Mouse (Mus musculus) heart, embryonic 16.5 days (tissue): ENCODE results near the gene Slc4a4. TPM values are rescaled to one million over a fixed set of nuclear protein-coding genes. Genes with fewer than 3 reads are reported as not detected.

ENCODE experiments used
- ATAC-seq: fragments of 200-750 bp; cut with Nextera tagmentation; replicated peaks from 2 replicates; pipeline ENCODE4 v1.8.0; 2017; ENCODE audit warnings: moderate number of reproducible peaks; ENCODE audit not compliant: insufficient read depth, low FRiP score; ENCODE audit errors: extremely low read depth
- H3K27ac ChIP-seq: fragments of 300-500 bp; sonication (generic); 2 replicates; pipeline ENCODE4 v1.5.1; 2014; ENCODE audit warnings: mild to moderate bottlenecking, low read length, control low read depth, moderate library complexity
- H3K27me3 ChIP-seq: fragments of 300-500 bp; sonication (generic); 2 replicates; pipeline ENCODE4 v1.6.1; 2014; ENCODE audit warnings: low read length, mixed read lengths; ENCODE audit not compliant: control insufficient read depth, insufficient read depth
- H3K36me3 ChIP-seq: fragments of 300-500 bp; sonication (generic); 2 replicates; pipeline ENCODE4 v1.6.1; 2014; ENCODE audit not compliant: control insufficient read depth, insufficient read depth
- H3K4me1 ChIP-seq: fragments of 300-500 bp; sonication (generic); 2 replicates; pipeline ENCODE4 v1.6.1; 2014; ENCODE audit warnings: low read length, mixed read lengths; ENCODE audit not compliant: control insufficient read depth, insufficient read depth
- H3K4me2 ChIP-seq: fragments of 300-500 bp; sonication (generic); 2 replicates; pipeline ENCODE4 v1.6.1; 2014; ENCODE audit warnings: low read depth, mild to moderate bottlenecking, control low read depth, low read length
- H3K4me3 ChIP-seq: fragments of 300-500 bp; sonication (generic); 2 replicates; pipeline ENCODE4 v1.5.1; 2014; ENCODE audit warnings: mild to moderate bottlenecking, control low read depth, low read length
- H3K9ac ChIP-seq: fragments of 300-500 bp; sonication (generic); 2 replicates; pipeline ENCODE4 v1.6.1; 2014; ENCODE audit warnings: low read length, control low read depth
- H3K9me3 ChIP-seq: fragments of 300-500 bp; sonication (generic); replicated peaks from 2 replicates; pipeline ENCODE4 v1.6.1; 2016; ENCODE audit warnings: low read length; ENCODE audit not compliant: control insufficient read depth
- WGBS: fragments of 180-500 bp; shearing (Covaris S2); extraction: QIAGEN DNeasy Blood & Tissue Kit; methylation state at CpG from one replicate; pipeline ENCODE4 v1.1.7; 2014; 5-methylcytosine and 5-hydroxymethylcytosine counted together
- polyA plus RNA-seq: library from polyadenylated mRNA; unstranded; fragments of >200 nt; fragmentation: Nextera tagmentation; extraction: Ambion mirVana; gene quantifications from 2 replicates; pipeline ENCODE4 v1.2.1, GENCODE M21; 2015

Gene Slc4a4
- polyA plus RNA-seq, 1 experiment from 2014 or later: 2.8 TPM

- ATAC-seq: no peak
- no peak overlapping the region; the same call in 1 of the 2 replicates for H3K9ac ChIP-seq
- H3K4me1 ChIP-seq: peaks cover 26% of the 10 kb centered on the region
- peak overlapping the region; percentile 75 for H3K4me2 ChIP-seq
- H3K9me3 ChIP-seq: no peaks in the 10 kb centered on the region
- H3K4me3 ChIP-seq: peak overlapping the region; percentile 67
- no peaks in the 10 kb centered on the region for H3K36me3 ChIP-seq
- no peak overlapping the region for H3K27ac ChIP-seq
- no peaks in the 10 kb centered on the region for H3K27me3 ChIP-seq
- WGBS: 46% methylated on average over 5 of the region's 5 CpGs
These were observed 674 bp upstream of the Slc4a4 start for GRCm38 (mm10) chr5:88885944-88886343.

DNA sequence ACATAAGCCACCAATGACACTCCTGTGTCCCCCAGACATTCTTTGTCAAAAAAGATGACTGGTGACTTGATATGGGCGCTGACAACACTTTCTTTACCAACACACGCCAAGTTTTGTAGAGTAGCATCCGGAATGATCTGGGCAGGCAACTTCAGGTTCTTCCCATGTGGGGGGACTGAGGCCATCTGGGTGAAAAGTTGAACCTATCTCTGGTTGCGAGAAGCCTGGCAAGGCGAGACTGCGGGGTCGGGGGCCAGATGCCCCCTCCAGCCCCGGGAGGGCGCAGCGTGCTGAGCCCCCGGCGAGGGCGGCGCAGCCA lies 310 bp upstream of the Slc4a4 start:
- Histone ChIP-seq H3K9me3 (no peaks in the 10 kb centered on the region), H3K27ac (peak overlapping the region; percentile 41; the same call in 1 of the 2 replicates), H3K36me3 (no peaks in the 10 kb centered on the region), H3K9ac (peak overlapping the region; percentile 79), H3K4me3 (peak overlapping the region; percentile 67), H3K4me1 (peaks cover 26% of the 10 kb centered on the region), H3K27me3 (no peaks in the 10 kb centered on the region), H3K4me2 (peak overlapping the region; percentile 75)
- 1% methylated on average over 14 of the region's 14 CpGs for WGBS
- ATAC-seq: no peak

DNA sequence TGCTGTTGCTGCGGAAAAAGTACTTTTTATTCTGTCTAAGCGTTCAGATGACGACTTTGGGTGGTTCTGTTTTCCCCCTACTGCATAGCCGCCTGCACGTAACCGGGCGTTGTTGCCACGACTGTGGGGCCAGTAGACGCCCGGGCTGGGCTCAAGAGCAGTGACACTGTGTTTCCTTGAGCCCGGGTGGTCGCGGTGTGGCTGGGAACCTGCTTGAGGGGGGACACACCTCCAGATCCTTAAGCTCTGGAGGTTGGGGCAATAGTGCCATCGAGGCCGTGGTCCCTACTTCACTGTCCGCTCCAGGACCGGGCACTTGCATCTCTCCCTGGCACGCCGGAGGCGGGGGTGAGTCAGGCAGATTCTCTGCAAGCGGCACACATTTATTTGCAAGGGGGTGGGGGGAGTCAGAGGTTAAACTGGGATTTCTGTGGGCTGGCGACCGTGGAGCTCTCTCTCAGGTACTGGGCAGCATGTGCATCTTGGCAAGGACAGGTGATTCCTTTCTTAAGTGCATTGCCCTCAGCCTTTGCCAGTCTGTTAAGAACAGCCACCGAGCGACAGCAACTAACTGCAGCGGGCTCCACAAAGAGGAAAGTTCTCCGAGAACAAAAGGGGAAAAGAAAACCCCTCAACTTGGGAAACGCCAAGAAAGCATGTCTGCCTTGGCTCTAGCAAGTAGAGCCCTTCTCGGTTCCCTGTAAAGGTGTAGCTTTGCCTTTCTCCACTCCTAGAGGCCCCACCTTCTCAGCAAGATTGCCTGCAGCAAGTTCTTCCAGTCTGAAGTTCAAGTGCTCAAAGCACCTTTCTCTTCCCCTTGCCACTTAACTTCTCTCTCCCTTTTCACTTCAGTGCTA lies 1.2 kb downstream of the Slc4a4 start:
- Histone ChIP-seq H3K4me3 (peak overlapping the region; percentile 67), H3K4me1 (peaks cover 26% of the 10 kb centered on the region), H3K4me2 (peak overlapping the region; percentile 75), H3K36me3 (no peaks in the 10 kb centered on the region; the same call in 1 of the 2 replicates), H3K9me3 (no peaks in the 10 kb centered on the region), H3K27me3 (no peaks in the 10 kb centered on the region), H3K27ac (no peak overlapping the region), H3K9ac (peak overlapping the region; percentile 79)
- peak; percentile 2; the same call in 1 of the 2 replicates for ATAC-seq
- 2% methylated on average over 29 of the region's 29 CpGs for WGBS

GRCm38 (mm10) chr5:88888413-88888700 lies 1.7 kb downstream of the Slc4a4 start:
- Histone ChIP-seq H3K9me3 (no peaks in the 10 kb centered on the region), H3K9ac (peak overlapping the region; percentile 79), H3K27ac (no peak overlapping the region)

DNA sequence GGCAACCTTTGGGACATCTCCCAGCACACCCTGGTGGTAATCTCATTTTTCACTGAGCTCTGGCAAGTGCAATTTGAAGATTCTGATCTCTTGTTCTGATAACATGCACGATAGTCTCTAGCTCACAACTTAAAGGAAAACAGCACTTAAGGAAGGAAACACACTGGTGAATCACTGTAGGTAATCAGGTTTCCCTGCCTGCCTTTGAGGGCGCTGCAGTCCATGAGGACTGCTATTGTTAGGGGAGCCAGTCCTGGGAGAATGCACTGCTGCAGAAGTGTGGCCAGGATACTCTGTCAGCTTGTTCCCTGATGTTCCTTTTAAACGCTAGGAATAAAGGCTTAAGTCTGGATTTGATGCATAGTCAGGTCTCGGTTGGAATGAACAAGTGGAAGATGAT lies 2.7 kb downstream of the Slc4a4 start:
- Histone ChIP-seq H3K9me3 (no peaks in the 10 kb centered on the region), H3K9ac (no peak overlapping the region), H3K4me1 (peaks cover 26% of the 10 kb centered on the region), H3K27ac (no peak overlapping the region), H3K36me3 (no peaks in the 10 kb centered on the region; the same call in 1 of the 2 replicates), H3K4me3 (no peak overlapping the region), H3K4me2 (no peak overlapping the region), H3K27me3 (no peaks in the 10 kb centered on the region)
- no peak for ATAC-seq
- WGBS: 25% methylated on average over 4 of the region's 4 CpGs

More at GRCm38 (mm10) chr5:88888413-88888700, 1.7 kb downstream of the Slc4a4 start:
- Histone ChIP-seq H3K4me1 (peaks cover 26% of the 10 kb centered on the region), H3K4me3 (peak overlapping the region; percentile 67), H3K36me3 (no peaks in the 10 kb centered on the region; the same call in 1 of the 2 replicates), H3K4me2 (peak overlapping the region; percentile 75), H3K27me3 (no peaks in the 10 kb centered on the region)
- ATAC-seq: no peak
- 24% methylated on average over 8 of the region's 8 CpGs for WGBS

GRCm38 (mm10) chr5:88890146-88890545 lies 3.5 kb downstream of the Slc4a4 start:
- Histone ChIP-seq H3K4me2 (no peak overlapping the region), H3K9ac (no peak overlapping the region), H3K27ac (no peak overlapping the region), H3K27me3 (no peaks in the 10 kb centered on the region), H3K36me3 (no peaks in the 10 kb centered on the region; the same call in 1 of the 2 replicates), H3K9me3 (no peaks in the 10 kb centered on the region), H3K4me3 (no peak overlapping the region), H3K4me1 (peaks cover 23% of the 10 kb centered on the region)
- no peak for ATAC-seq
- WGBS: 84% methylated on average over 4 of the region's 4 CpGs

GRCm38 (mm10) chr5:88896574-88896973 lies 10.0 kb downstream of the Slc4a4 start:
- Histone ChIP-seq H3K27ac (no peak overlapping the region), H3K36me3 (peaks cover 2% of the 10 kb centered on the region; the same call in 1 of the 2 replicates), H3K27me3 (no peaks in the 10 kb centered on the region), H3K9ac (no peak overlapping the region), H3K4me3 (no peak overlapping the region), H3K4me2 (no peak overlapping the region), H3K9me3 (peaks cover 5% of the 10 kb centered on the region), H3K4me1 (no peaks in the 10 kb centered on the region)
- 89% methylated on average over 6 of the region's 6 CpGs for WGBS
- no peak for ATAC-seq

DNA sequence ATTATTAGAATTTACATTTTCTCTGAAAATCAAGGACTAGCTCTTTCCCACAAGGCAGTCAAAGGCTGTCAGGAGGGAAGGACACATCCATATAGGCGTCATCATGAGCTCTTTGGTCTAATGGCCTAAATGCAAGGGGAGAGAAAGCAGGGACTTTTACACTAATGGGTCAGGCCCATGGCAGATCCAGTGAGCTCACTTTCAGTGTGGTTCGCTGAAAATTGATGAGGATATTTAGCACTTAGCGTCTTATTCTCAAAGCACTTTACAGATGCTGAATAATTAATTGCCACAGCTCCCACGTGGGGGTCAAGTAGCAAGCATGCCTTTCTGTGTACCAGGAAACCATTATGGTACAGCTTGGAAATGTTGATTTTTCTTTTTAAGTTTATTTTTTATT lies 16.5 kb downstream of the Slc4a4 start:
- Histone ChIP-seq H3K9me3 (no peaks in the 10 kb centered on the region), H3K4me3 (no peak overlapping the region), H3K27me3 (no peaks in the 10 kb centered on the region), H3K36me3 (no peaks in the 10 kb centered on the region), H3K9ac (no peak overlapping the region), H3K4me1 (no peaks in the 10 kb centered on the region), H3K27ac (no peak overlapping the region), H3K4me2 (no peak overlapping the region)
- ATAC-seq: no peak
- WGBS: 73% methylated on average over 4 of the region's 4 CpGs

GRCm38 (mm10) chr5:88903526-88903925 lies 16.9 kb downstream of the Slc4a4 start:
- Histone ChIP-seq H3K27ac (no peak overlapping the region), H3K36me3 (no peaks in the 10 kb centered on the region), H3K4me2 (no peak overlapping the region), H3K4me3 (no peak overlapping the region), H3K4me1 (no peaks in the 10 kb centered on the region), H3K9ac (no peak overlapping the region), H3K9me3 (no peaks in the 10 kb centered on the region), H3K27me3 (no peaks in the 10 kb centered on the region)
- WGBS: 75% methylated on average over 1 of the region's 1 CpGs
- ATAC-seq: no peak
